Mouse (Mus musculus) hindbrain, embryonic 10.5 days (tissue): ENCODE results near the gene Rptor. TPM values are rescaled to one million over a fixed set of nuclear protein-coding genes. Genes with fewer than 3 reads are reported as not detected.

Experiments
- DNase-seq: peaks from one replicate; pipeline ENCODE4 v3.0.0-alpha.2; 2017; ENCODE audit warnings: low spot score
- H3K27ac ChIP-seq: fragments of 300-500 bp; sonication (generic); 2 replicates; pipeline ENCODE4 v1.5.1; 2016; ENCODE audit warnings: mild to moderate bottlenecking, moderate library complexity
- H3K27me3 ChIP-seq: fragments of 300-500 bp; sonication (generic); 2 replicates; pipeline ENCODE4 v1.6.1; 2016; ENCODE audit warnings: mild to moderate bottlenecking; ENCODE audit not compliant: poor library complexity, insufficient read depth, severe bottlenecking
- H3K36me3 ChIP-seq: fragments of 300-500 bp; sonication (generic); 2 replicates; pipeline ENCODE4 v1.6.1; 2016; ENCODE audit warnings: mild to moderate bottlenecking, moderate library complexity
- H3K4me1 ChIP-seq: fragments of 300-500 bp; sonication (generic); replicated peaks from 2 replicates; pipeline ENCODE4 v1.6.1; 2016; ENCODE audit warnings: mild to moderate bottlenecking
- H3K4me3 ChIP-seq: fragments of 300-500 bp; sonication (generic); 2 replicates; pipeline ENCODE4 v1.5.1; 2016; ENCODE audit warnings: mild to moderate bottlenecking, moderate library complexity
- H3K9me3 ChIP-seq: fragments of 300-500 bp; sonication (generic); 2 replicates; pipeline ENCODE4 v1.6.1; 2016; ENCODE audit warnings: mild to moderate bottlenecking, moderate library complexity
- WGBS: fragments of 180-500 bp; shearing (Covaris S2); methylation state at CpG from one replicate; pipeline ENCODE4 v1.1.7; 2016; 5-methylcytosine and 5-hydroxymethylcytosine counted together
- polyA plus RNA-seq: library from polyadenylated mRNA; unstranded; fragments of >200 nt; fragmentation: Nextera tagmentation; extraction: Ambion mirVana; gene quantifications from 2 replicates; pipeline ENCODE4 v1.2.1, GENCODE M21; 2016

Gene Rptor
- polyA plus RNA-seq, 1 experiment from 2014 or later = 12.4 TPM

GRCm38 (mm10) chr11:119685910-119686659 lies 83.4 kb downstream of the Rptor start:
- Histone ChIP-seq H3K27me3 (no peaks in the 10 kb centered on the region), H3K4me1 (peaks cover 23% of the 10 kb centered on the region), H3K27ac (no peak overlapping the region; the same call in 1 of the 2 replicates), H3K36me3 (no peaks in the 10 kb centered on the region), H3K9me3 (no peaks in the 10 kb centered on the region), H3K4me3 (no peak overlapping the region)
- DNase-seq = no peak
- WGBS = 80% methylated on average over 2 of the region's 2 CpGs

DNA sequence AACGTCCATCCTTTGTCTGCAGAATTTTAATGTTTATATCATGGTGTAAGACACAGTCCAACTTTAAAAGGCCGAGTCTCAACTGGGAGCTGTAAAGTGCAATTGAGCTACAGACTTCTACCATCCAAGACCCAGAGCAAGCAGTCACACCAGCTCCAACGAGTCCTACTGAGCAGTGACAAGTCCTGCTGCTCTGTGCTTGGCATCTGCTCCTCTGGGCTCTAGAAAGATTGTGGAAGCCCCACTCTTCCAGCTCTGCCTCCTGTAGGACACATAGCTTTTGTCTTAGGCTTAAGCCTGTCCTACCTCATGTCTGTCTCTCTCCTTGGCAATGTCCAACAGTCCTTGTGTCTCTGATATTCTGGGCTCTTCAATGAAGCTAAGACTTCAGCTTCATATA lies 84.6 kb downstream of the Rptor start:
- H3K9me3 ChIP-seq = no peaks in the 10 kb centered on the region
- H3K4me3 ChIP-seq = no peak overlapping the region
- no peak for DNase-seq
- H3K27ac ChIP-seq = no peak overlapping the region
- H3K4me1 ChIP-seq = peaks cover 16% of the 10 kb centered on the region
- no peaks in the 10 kb centered on the region for H3K27me3 ChIP-seq
- WGBS = 89% methylated on average over 3 of the region's 3 CpGs
- H3K36me3 ChIP-seq = no peaks in the 10 kb centered on the region

- peaks cover 19% of the 10 kb centered on the region for H3K4me1 ChIP-seq
- H3K27ac ChIP-seq = no peak overlapping the region
- no peaks in the 10 kb centered on the region for H3K27me3 ChIP-seq
Observed at GRCm38 (mm10) chr11:119687966-119688365, 85.3 kb downstream of the Rptor start.

GRCm38 (mm10) chr11:119689936-119690335 lies 87.2 kb downstream of the Rptor start:
- H3K27me3 ChIP-seq = no peaks in the 10 kb centered on the region
- H3K9me3 ChIP-seq = no peaks in the 10 kb centered on the region
- 85% methylated on average over 3 of the region's 3 CpGs for WGBS
- peaks cover 32% of the 10 kb centered on the region for H3K4me1 ChIP-seq
- no peak overlapping the region for H3K4me3 ChIP-seq
- no peaks in the 10 kb centered on the region for H3K36me3 ChIP-seq
- DNase-seq = no peak
- H3K27ac ChIP-seq = no peak overlapping the region

More at GRCm38 (mm10) chr11:119687966-119688365, 85.3 kb downstream of the Rptor start:
- H3K36me3 ChIP-seq = no peaks in the 10 kb centered on the region
- H3K9me3 ChIP-seq = no peaks in the 10 kb centered on the region
- no peak for DNase-seq
- H3K4me3 ChIP-seq = no peak overlapping the region

DNA sequence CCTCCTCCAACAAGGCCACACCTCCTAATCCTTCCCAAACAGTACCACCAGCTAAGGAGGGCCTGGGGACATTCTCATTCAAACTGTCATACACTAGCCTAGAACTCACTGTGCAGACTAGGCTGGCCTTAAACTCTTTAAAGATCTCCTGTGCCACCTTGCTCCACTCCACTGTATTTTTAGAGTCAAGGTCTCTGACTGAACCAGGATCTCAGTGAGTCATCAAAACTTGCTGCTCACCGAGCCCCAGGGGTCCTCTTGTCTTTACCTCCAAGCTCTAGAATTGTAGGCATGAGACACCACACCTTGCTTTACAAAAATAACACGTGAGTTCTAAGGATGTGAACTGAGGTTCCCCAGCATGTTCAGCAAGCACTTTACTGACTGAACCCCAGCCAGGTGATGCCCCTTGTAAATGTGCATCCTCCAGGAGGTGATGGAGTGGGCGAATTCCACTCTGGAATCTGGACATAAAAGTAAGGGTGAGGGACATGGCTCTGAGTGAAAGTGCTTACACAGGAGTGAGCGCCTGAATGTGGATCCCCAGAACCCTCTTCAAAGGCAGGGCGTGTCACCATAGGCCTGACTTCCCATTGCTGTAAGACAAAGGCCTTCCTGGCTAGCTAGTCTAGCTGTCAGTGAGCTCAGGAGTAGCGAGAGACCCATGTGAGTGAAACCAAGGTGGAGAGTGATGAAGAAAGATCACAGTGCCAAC lies 89.6 kb downstream of the Rptor start:
- H3K36me3 ChIP-seq = no peaks in the 10 kb centered on the region
- H3K27me3 ChIP-seq = no peaks in the 10 kb centered on the region
- H3K9me3 ChIP-seq = no peaks in the 10 kb centered on the region
- H3K27ac ChIP-seq = peak overlapping the region; percentile 16; the same call in 1 of the 2 replicates
- H3K4me3 ChIP-seq = no peak overlapping the region
- peaks cover 24% of the 10 kb centered on the region for H3K4me1 ChIP-seq
- WGBS = 87% methylated on average over 6 of the region's 6 CpGs
- no peak for DNase-seq

- no peaks in the 10 kb centered on the region for H3K9me3 ChIP-seq
- no peaks in the 10 kb centered on the region for H3K36me3 ChIP-seq
- no peak overlapping the region for H3K4me3 ChIP-seq
- H3K27me3 ChIP-seq = no peaks in the 10 kb centered on the region
- DNase-seq = no peak
- H3K27ac ChIP-seq = peak overlapping the region; percentile 16; the same call in 1 of the 2 replicates
- 62% methylated on average over 1 of the region's 1 CpGs for WGBS
- H3K4me1 ChIP-seq = peaks cover 24% of the 10 kb centered on the region
Observed at GRCm38 (mm10) chr11:119692911-119693261, 90.2 kb downstream of the Rptor start.

DNA sequence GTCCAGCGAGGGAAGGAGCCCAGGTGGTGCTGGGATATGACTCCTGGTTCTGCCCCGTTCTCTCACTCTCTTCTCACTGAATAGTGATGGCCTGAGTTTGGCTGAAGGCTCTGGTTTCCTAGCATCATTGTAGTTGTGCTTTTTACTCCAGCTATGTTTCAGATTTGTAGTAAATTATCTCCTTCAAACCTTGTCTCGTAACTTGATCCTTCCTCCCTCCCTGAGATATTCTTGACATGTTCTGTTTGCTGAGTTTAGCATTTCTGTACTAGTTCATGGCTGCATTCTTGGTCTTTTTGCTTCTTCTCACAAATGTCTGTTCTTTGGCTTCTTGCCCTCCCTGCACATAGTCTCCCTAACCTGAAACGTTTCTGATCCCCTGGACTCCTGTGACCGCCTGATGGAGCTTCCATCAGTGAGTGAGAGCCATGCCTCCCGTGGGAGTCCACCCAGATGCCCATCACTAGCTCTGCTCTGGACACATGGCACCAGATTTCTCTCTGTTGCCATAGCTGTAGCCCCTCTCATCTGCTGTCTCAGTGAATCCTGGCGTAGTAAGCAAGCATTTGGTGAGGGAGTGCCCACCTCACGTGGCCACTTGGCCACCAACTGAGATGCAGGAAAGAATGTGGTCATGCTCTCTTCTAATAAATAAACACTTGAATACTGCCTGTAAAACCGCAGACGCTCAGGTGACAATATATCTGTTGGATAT lies 91.6 kb downstream of the Rptor start:
- H3K4me1 ChIP-seq = peaks cover 24% of the 10 kb centered on the region
- H3K36me3 ChIP-seq = no peaks in the 10 kb centered on the region
- 81% methylated on average over 10 of the region's 10 CpGs for WGBS
- DNase-seq = no peak
- H3K27me3 ChIP-seq = no peaks in the 10 kb centered on the region
- no peaks in the 10 kb centered on the region for H3K9me3 ChIP-seq
- peak overlapping the region; percentile 29; the same call in 1 of the 2 replicates for H3K27ac ChIP-seq
- no peak overlapping the region for H3K4me3 ChIP-seq

- Histone ChIP-seq H3K4me3 (no peak overlapping the region), H3K4me1 (peaks cover 24% of the 10 kb centered on the region), H3K9me3 (no peaks in the 10 kb centered on the region), H3K36me3 (no peaks in the 10 kb centered on the region), H3K27me3 (no peaks in the 10 kb centered on the region), H3K27ac (no peak overlapping the region)
- 88% methylated on average over 2 of the region's 2 CpGs for WGBS
- no peak for DNase-seq
Observed at GRCm38 (mm10) chr11:119696401-119696800, 93.7 kb downstream of the Rptor start.

GRCm38 (mm10) chr11:119705381-119706066 lies 102.8 kb downstream of the Rptor start:
- WGBS = 94% methylated on average over 4 of the region's 6 CpGs

DNA sequence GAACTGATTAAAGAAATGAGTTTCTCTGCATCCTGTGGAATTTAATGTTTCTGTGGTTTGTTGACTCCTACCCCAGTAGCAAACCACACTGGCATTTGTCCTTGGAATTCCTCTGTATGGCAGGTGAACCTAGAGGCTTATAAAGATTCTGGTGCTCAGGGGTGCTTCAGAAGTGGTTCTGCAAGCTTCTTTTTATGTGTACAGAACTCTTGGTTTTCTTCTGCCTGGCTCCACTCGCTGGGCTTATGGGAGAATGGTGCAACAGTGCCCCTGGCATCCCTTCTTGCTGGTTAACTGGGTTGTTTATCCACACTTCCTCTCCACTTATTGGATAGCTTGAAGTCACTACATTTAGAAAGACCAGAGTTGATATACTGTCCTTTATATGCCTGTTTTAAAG lies 104.6 kb downstream of the Rptor start:
- Histone ChIP-seq H3K4me1 (peaks cover 22% of the 10 kb centered on the region), H3K36me3 (no peaks in the 10 kb centered on the region), H3K27me3 (no peaks in the 10 kb centered on the region), H3K9me3 (no peaks in the 10 kb centered on the region), H3K4me3 (no peak overlapping the region), H3K27ac (no peak overlapping the region)
- no peak for DNase-seq
- 93% methylated on average over 1 of the region's 1 CpGs for WGBS

More at GRCm38 (mm10) chr11:119705381-119706066, 102.8 kb downstream of the Rptor start:
- no peak for DNase-seq
- Histone ChIP-seq H3K9me3 (no peaks in the 10 kb centered on the region), H3K4me1 (peaks cover 17% of the 10 kb centered on the region), H3K4me3 (no peak overlapping the region), H3K27ac (no peak overlapping the region), H3K27me3 (no peaks in the 10 kb centered on the region), H3K36me3 (no peaks in the 10 kb centered on the region)

GRCm38 (mm10) chr11:119709239-119709638 lies 106.5 kb downstream of the Rptor start:
- 65% methylated on average over 4 of the region's 4 CpGs for WGBS
- Histone ChIP-seq H3K4me1 (peaks cover 24% of the 10 kb centered on the region), H3K27ac (peak overlapping the region; percentile 14; the same call in 1 of the 2 replicates), H3K36me3 (no peaks in the 10 kb centered on the region), H3K4me3 (no peak overlapping the region), H3K9me3 (no peaks in the 10 kb centered on the region), H3K27me3 (no peaks in the 10 kb centered on the region)
- no peak for DNase-seq

GRCm38 (mm10) chr11:119710338-119710737 lies 107.6 kb downstream of the Rptor start:
- H3K36me3 ChIP-seq = no peaks in the 10 kb centered on the region
- peaks cover 33% of the 10 kb centered on the region for H3K4me1 ChIP-seq
- H3K9me3 ChIP-seq = no peaks in the 10 kb centered on the region
- H3K27ac ChIP-seq = no peak overlapping the region
- no peak overlapping the region for H3K4me3 ChIP-seq
- DNase-seq = no peak
- H3K27me3 ChIP-seq = no peaks in the 10 kb centered on the region
- 90% methylated on average over 3 of the region's 3 CpGs for WGBS
